Mouse (Mus musculus): ENCODE measurements at regions not wholly inside any gene's neighbourhood (a gene's known extent, or its start where the extent isn't known, plus 50 kb on each side); places are given as distances from the start of the nearest gene placed in this dataset.

- Histone ChIP-seq H3K27ac (ENCODE audit: low read depth, low read length) (no peak overlapping the region), H3K4me1 (ENCODE audit: control insufficient read depth, insufficient read depth, low read depth, low read length) (no peaks in the 10 kb centered on the region), H3K27me3 (replicated peaks; ENCODE audit: control insufficient read depth, insufficient read depth, low read length) (no peaks in the 10 kb centered on the region), H3K36me3 (ENCODE audit: control insufficient read depth, insufficient read depth, low read length) (no peaks in the 10 kb centered on the region), H3K9me3 (ENCODE audit: control insufficient read depth, low read length) (no peaks in the 10 kb centered on the region; the same call in 1 of the 2 replicates), H3K9ac (ENCODE audit: low read depth, low read length) (no peak overlapping the region), H3K4me3 (ENCODE audit: low read length) (no peak overlapping the region), H3K4me2 (ENCODE audit: low read length) (no peak overlapping the region)
- ATAC-seq, result no peak
- 79% methylated on average over 1 of the region's 1 CpGs for WGBS
These were observed 478.7 kb downstream of the Pdcd6ip start for GRCm38 (mm10) chr9:113229391-113229790.

GRCm38 (mm10) chr9:113213930-113214329 is 494.1 kb downstream of the Pdcd6ip start:
- Histone ChIP-seq H3K9me3 (ENCODE audit: control insufficient read depth, low read length) (no peaks in the 10 kb centered on the region), H3K4me1 (ENCODE audit: control insufficient read depth, insufficient read depth, low read depth, low read length) (peaks cover 4% of the 10 kb centered on the region; the same call in 1 of the 2 replicates), H3K9ac (ENCODE audit: low read depth, low read length) (no peak overlapping the region), H3K27ac (ENCODE audit: low read depth, low read length) (no peak overlapping the region), H3K4me3 (ENCODE audit: low read length) (no peak overlapping the region), H3K36me3 (ENCODE audit: control insufficient read depth, insufficient read depth, low read length) (no peaks in the 10 kb centered on the region), H3K27me3 (replicated peaks; ENCODE audit: control insufficient read depth, insufficient read depth, low read length) (no peaks in the 10 kb centered on the region), H3K4me2 (ENCODE audit: low read length) (no peak overlapping the region)
- 55% methylated on average over 5 of the region's 5 CpGs for whole genome bisulfite sequencing
- no peak for ATAC-seq

- no peaks in the 10 kb centered on the region for H3K9me3 ChIP-seq (ENCODE audit: control insufficient read depth, low read length)
- no peak overlapping the region for H3K27ac ChIP-seq (ENCODE audit: low read depth, low read length)
- WGBS, result 71% methylated on average over 2 of the region's 2 CpGs
- H3K4me3 ChIP-seq (ENCODE audit: low read length), result no peak overlapping the region
- no peak overlapping the region for H3K4me2 ChIP-seq (ENCODE audit: low read length)
- H3K9ac ChIP-seq (ENCODE audit: low read depth, low read length), result no peak overlapping the region
- H3K36me3 ChIP-seq (ENCODE audit: control insufficient read depth, insufficient read depth, low read length), result no peaks in the 10 kb centered on the region
- peaks cover 4% of the 10 kb centered on the region; the same call in 1 of the 2 replicates for H3K4me1 ChIP-seq (ENCODE audit: control insufficient read depth, insufficient read depth, low read depth, low read length)
- no peak for ATAC-seq
- no peaks in the 10 kb centered on the region for H3K27me3 ChIP-seq (replicated peaks; ENCODE audit: control insufficient read depth, insufficient read depth, low read length)
These were observed 495.7 kb downstream of the Pdcd6ip start for GRCm38 (mm10) chr9:113212389-113212788.

GRCm38 (mm10) chr9:113208181-113208580 is 499.9 kb downstream of the Pdcd6ip start:
- Histone ChIP-seq H3K4me3 (ENCODE audit: low read length) (no peak overlapping the region), H3K4me1 (ENCODE audit: control insufficient read depth, insufficient read depth, low read depth, low read length) (no peaks in the 10 kb centered on the region), H3K9ac (ENCODE audit: low read depth, low read length) (no peak overlapping the region), H3K27ac (ENCODE audit: low read depth, low read length) (no peak overlapping the region), H3K36me3 (ENCODE audit: control insufficient read depth, insufficient read depth, low read length) (no peaks in the 10 kb centered on the region), H3K9me3 (ENCODE audit: control insufficient read depth, low read length) (no peaks in the 10 kb centered on the region), H3K4me2 (ENCODE audit: low read length) (no peak overlapping the region), H3K27me3 (replicated peaks; ENCODE audit: control insufficient read depth, insufficient read depth, low read length) (no peaks in the 10 kb centered on the region)
- ATAC-seq, result peak; percentile 42; the same call in 1 of the 2 replicates
- 38% methylated on average over 4 of the region's 4 CpGs for WGBS

- Histone ChIP-seq H3K27ac (ENCODE audit: low read depth, low read length) (no peak overlapping the region), H3K4me3 (ENCODE audit: low read length) (no peak overlapping the region), H3K9ac (ENCODE audit: low read depth, low read length) (no peak overlapping the region), H3K36me3 (ENCODE audit: control insufficient read depth, insufficient read depth, low read length) (no peaks in the 10 kb centered on the region), H3K4me1 (ENCODE audit: control insufficient read depth, insufficient read depth, low read depth, low read length) (no peaks in the 10 kb centered on the region), H3K4me2 (ENCODE audit: low read length) (no peak overlapping the region), H3K27me3 (replicated peaks; ENCODE audit: control insufficient read depth, insufficient read depth, low read length) (no peaks in the 10 kb centered on the region), H3K9me3 (ENCODE audit: control insufficient read depth, low read length) (no peaks in the 10 kb centered on the region)
- no peak for ATAC-seq
- 94% methylated on average over 4 of the region's 4 CpGs for WGBS
These were observed 508.8 kb downstream of the Pdcd6ip start for GRCm38 (mm10) chr9:113199241-113199640.

GRCm38 (mm10) chr9:113195556-113195955 is 512.5 kb downstream of the Pdcd6ip start:
- H3K36me3 ChIP-seq (ENCODE audit: control insufficient read depth, insufficient read depth, low read length), result no peaks in the 10 kb centered on the region
- no peak overlapping the region for H3K4me2 ChIP-seq (ENCODE audit: low read length)
- H3K27me3 ChIP-seq (replicated peaks; ENCODE audit: control insufficient read depth, insufficient read depth, low read length), result no peaks in the 10 kb centered on the region
- no peaks in the 10 kb centered on the region for H3K4me1 ChIP-seq (ENCODE audit: control insufficient read depth, insufficient read depth, low read depth, low read length)
- WGBS, result 94% methylated on average over 4 of the region's 4 CpGs
- no peak overlapping the region for H3K4me3 ChIP-seq (ENCODE audit: low read length)
- H3K27ac ChIP-seq (ENCODE audit: low read depth, low read length), result no peak overlapping the region
- H3K9me3 ChIP-seq (ENCODE audit: control insufficient read depth, low read length), result no peaks in the 10 kb centered on the region
- no peak for ATAC-seq
- no peak overlapping the region for H3K9ac ChIP-seq (ENCODE audit: low read depth, low read length)

GRCm38 (mm10) chr9:113192773-113193172 is 515.3 kb downstream of the Pdcd6ip start:
- no peaks in the 10 kb centered on the region for H3K27me3 ChIP-seq (replicated peaks; ENCODE audit: control insufficient read depth, insufficient read depth, low read length)
- H3K9me3 ChIP-seq (ENCODE audit: control insufficient read depth, low read length), result no peaks in the 10 kb centered on the region
- ATAC-seq, result no peak
- H3K4me3 ChIP-seq (ENCODE audit: low read length), result no peak overlapping the region
- no peak overlapping the region for H3K9ac ChIP-seq (ENCODE audit: low read depth, low read length)
- H3K4me2 ChIP-seq (ENCODE audit: low read length), result no peak overlapping the region
- no peaks in the 10 kb centered on the region for H3K36me3 ChIP-seq (ENCODE audit: control insufficient read depth, insufficient read depth, low read length)
- H3K27ac ChIP-seq (ENCODE audit: low read depth, low read length), result no peak overlapping the region
- H3K4me1 ChIP-seq (ENCODE audit: control insufficient read depth, insufficient read depth, low read depth, low read length), result no peaks in the 10 kb centered on the region
- 55% methylated on average over 3 of the region's 3 CpGs for WGBS

- WGBS, result 89% methylated on average over 3 of the region's 3 CpGs
- Histone ChIP-seq H3K4me2 (ENCODE audit: low read length) (no peak overlapping the region), H3K9me3 (ENCODE audit: control insufficient read depth, low read length) (no peaks in the 10 kb centered on the region), H3K36me3 (ENCODE audit: control insufficient read depth, insufficient read depth, low read length) (no peaks in the 10 kb centered on the region), H3K9ac (ENCODE audit: low read depth, low read length) (no peak overlapping the region), H3K27me3 (replicated peaks; ENCODE audit: control insufficient read depth, insufficient read depth, low read length) (no peaks in the 10 kb centered on the region), H3K27ac (ENCODE audit: low read depth, low read length) (no peak overlapping the region), H3K4me1 (ENCODE audit: control insufficient read depth, insufficient read depth, low read depth, low read length) (no peaks in the 10 kb centered on the region), H3K4me3 (ENCODE audit: low read length) (no peak overlapping the region)
- no peak for ATAC-seq
These were observed 516.9 kb downstream of the Pdcd6ip start for GRCm38 (mm10) chr9:113191163-113191562.

GRCm38 (mm10) chr9:113181182-113181581 is 526.9 kb downstream of the Pdcd6ip start:
- H3K36me3 ChIP-seq (ENCODE audit: control insufficient read depth, insufficient read depth, low read length), result no peaks in the 10 kb centered on the region
- H3K9me3 ChIP-seq (ENCODE audit: control insufficient read depth, low read length), result no peaks in the 10 kb centered on the region
- no peak for ATAC-seq
- H3K9ac ChIP-seq (ENCODE audit: low read depth, low read length), result no peak overlapping the region
- H3K4me1 ChIP-seq (ENCODE audit: control insufficient read depth, insufficient read depth, low read depth, low read length), result no peaks in the 10 kb centered on the region
- no peak overlapping the region for H3K27ac ChIP-seq (ENCODE audit: low read depth, low read length)
- H3K27me3 ChIP-seq (replicated peaks; ENCODE audit: control insufficient read depth, insufficient read depth, low read length), result no peaks in the 10 kb centered on the region
- WGBS, result 79% methylated on average over 8 of the region's 8 CpGs
- H3K4me3 ChIP-seq (ENCODE audit: low read length), result no peak overlapping the region
- no peak overlapping the region for H3K4me2 ChIP-seq (ENCODE audit: low read length)

- H3K4me1 ChIP-seq (ENCODE audit: control insufficient read depth, insufficient read depth, low read depth, low read length), result no peaks in the 10 kb centered on the region
- no peak for ATAC-seq
- WGBS, result 87% methylated on average over 4 of the region's 4 CpGs
These were observed 530.2 kb downstream of the Pdcd6ip start for GRCm38 (mm10) chr9:113177918-113178235.

More at GRCm38 (mm10) chr9:113177918-113178235, 530.2 kb downstream of the Pdcd6ip start:
- Histone ChIP-seq H3K9me3 (ENCODE audit: control insufficient read depth, low read length) (no peaks in the 10 kb centered on the region), H3K4me2 (ENCODE audit: low read length) (no peak overlapping the region), H3K9ac (ENCODE audit: low read depth, low read length) (no peak overlapping the region), H3K36me3 (ENCODE audit: control insufficient read depth, insufficient read depth, low read length) (no peaks in the 10 kb centered on the region), H3K27me3 (replicated peaks; ENCODE audit: control insufficient read depth, insufficient read depth, low read length) (no peaks in the 10 kb centered on the region), H3K4me3 (ENCODE audit: low read length) (no peak overlapping the region), H3K27ac (ENCODE audit: low read depth, low read length) (no peak overlapping the region)

Data from hindbrain, embryonic 16.5 days (tissue).